Mouse (Mus musculus): Measurements from ENCODE around the gene Actn2. TPM values are rescaled to one million over a fixed set of nuclear protein-coding genes. Genes with fewer than 3 reads are reported as not detected.

Actn2 gene
- polyA plus RNA-seq, 1 experiment = 1.5 TPM

- Histone ChIP-seq H3K27ac (ENCODE audit: control insufficient read depth, insufficient read depth, low read depth, low read length, poor library complexity) (no peak overlapping the region), H3K4me1 (ENCODE audit: control insufficient read depth, insufficient read depth, low read length) (no peaks in the 10 kb centered on the region), H3K4me3 (replicated peaks; ENCODE audit: control insufficient read depth, low read depth, low read length) (no peak overlapping the region)
- 84% methylated on average over 7 of the region's 7 CpGs for WGBS
- TF ChIP-seq POLR2A (IDR thresholded peaks at IDR 0.05; ENCODE audit: borderline replicate concordance, control insufficient read depth, low read depth, low read length) (no peak), CTCF (IDR thresholded peaks at IDR 0.05; ENCODE audit: control insufficient read depth, insufficient read depth, low read length) (no peak)
Observed at GRCm38 (mm10) chr13:12293810-12294209, 46.8 kb downstream of the Actn2 start.

GRCm38 (mm10) chr13:12290700-12291099, 49.9 kb downstream of the Actn2 start:
- 71% methylated on average over 7 of the region's 7 CpGs for WGBS
- TF ChIP-seq CTCF (IDR thresholded peaks at IDR 0.05; ENCODE audit: control insufficient read depth, insufficient read depth, low read length) = no peak
- TF ChIP-seq POLR2A (IDR thresholded peaks at IDR 0.05; ENCODE audit: borderline replicate concordance, control insufficient read depth, low read depth, low read length) = no peak
- H3K4me1 ChIP-seq (ENCODE audit: control insufficient read depth, insufficient read depth, low read length) = no peaks in the 10 kb centered on the region
- H3K4me3 ChIP-seq (replicated peaks; ENCODE audit: control insufficient read depth, low read depth, low read length) = no peak overlapping the region
- no peak overlapping the region for H3K27ac ChIP-seq (ENCODE audit: control insufficient read depth, insufficient read depth, low read depth, low read length, poor library complexity)

- TF ChIP-seq POLR2A (IDR thresholded peaks at IDR 0.05; ENCODE audit: borderline replicate concordance, control insufficient read depth, low read depth, low read length) (no peak), CTCF (IDR thresholded peaks at IDR 0.05; ENCODE audit: control insufficient read depth, insufficient read depth, low read length) (no peak)
- no peak overlapping the region for H3K4me3 ChIP-seq (replicated peaks; ENCODE audit: control insufficient read depth, low read depth, low read length)
- no peaks in the 10 kb centered on the region for H3K4me1 ChIP-seq (ENCODE audit: control insufficient read depth, insufficient read depth, low read length)
- WGBS = 87% methylated on average over 11 of the region's 11 CpGs
- no peak overlapping the region for H3K27ac ChIP-seq (ENCODE audit: control insufficient read depth, insufficient read depth, low read depth, low read length, poor library complexity)
Observed at GRCm38 (mm10) chr13:12284528-12284927, 56.0 kb downstream of the Actn2 start.

- H3K4me1 ChIP-seq (ENCODE audit: control insufficient read depth, insufficient read depth, low read length) = no peaks in the 10 kb centered on the region
- WGBS = 76% methylated on average over 3 of the region's 3 CpGs
- no peak for TF ChIP-seq CTCF (IDR thresholded peaks at IDR 0.05; ENCODE audit: control insufficient read depth, insufficient read depth, low read length)
- no peak for TF ChIP-seq POLR2A (IDR thresholded peaks at IDR 0.05; ENCODE audit: borderline replicate concordance, control insufficient read depth, low read depth, low read length)
Observed at GRCm38 (mm10) chr13:12283826-12284225, 56.7 kb downstream of the Actn2 start.

GRCm38 (mm10) chr13:12274721-12275120, 65.8 kb downstream of the Actn2 start:
- no peak for TF ChIP-seq POLR2A (IDR thresholded peaks at IDR 0.05; ENCODE audit: borderline replicate concordance, control insufficient read depth, low read depth, low read length)
- TF ChIP-seq CTCF (IDR thresholded peaks at IDR 0.05; ENCODE audit: control insufficient read depth, insufficient read depth, low read length) = no peak
- no peak overlapping the region for H3K27ac ChIP-seq (ENCODE audit: control insufficient read depth, insufficient read depth, low read depth, low read length, poor library complexity)
- WGBS = 80% methylated on average over 6 of the region's 6 CpGs
- no peaks in the 10 kb centered on the region for H3K4me1 ChIP-seq (ENCODE audit: control insufficient read depth, insufficient read depth, low read length)
- H3K4me3 ChIP-seq (replicated peaks; ENCODE audit: control insufficient read depth, low read depth, low read length) = no peak overlapping the region

More at GRCm38 (mm10) chr13:12283826-12284225, 56.7 kb downstream of the Actn2 start:
- Histone ChIP-seq H3K4me3 (replicated peaks; ENCODE audit: control insufficient read depth, low read depth, low read length) (no peak overlapping the region), H3K27ac (ENCODE audit: control insufficient read depth, insufficient read depth, low read depth, low read length, poor library complexity) (no peak overlapping the region)

- TF ChIP-seq POLR2A (IDR thresholded peaks at IDR 0.05; ENCODE audit: borderline replicate concordance, control insufficient read depth, low read depth, low read length) (no peak), CTCF (IDR thresholded peaks at IDR 0.05; ENCODE audit: control insufficient read depth, insufficient read depth, low read length) (no peak)
- no peaks in the 10 kb centered on the region for H3K4me1 ChIP-seq (ENCODE audit: control insufficient read depth, insufficient read depth, low read length)
- WGBS = 78% methylated on average over 4 of the region's 4 CpGs
- H3K27ac ChIP-seq (ENCODE audit: control insufficient read depth, insufficient read depth, low read depth, low read length, poor library complexity) = no peak overlapping the region
- H3K4me3 ChIP-seq (replicated peaks; ENCODE audit: control insufficient read depth, low read depth, low read length) = no peak overlapping the region
Observed at GRCm38 (mm10) chr13:12274220-12274619, 66.3 kb downstream of the Actn2 start.

GRCm38 (mm10) chr13:12272953-12273352, 67.6 kb downstream of the Actn2 start:
- no peak overlapping the region for H3K27ac ChIP-seq (ENCODE audit: control insufficient read depth, insufficient read depth, low read depth, low read length, poor library complexity)
- no peak overlapping the region for H3K4me3 ChIP-seq (replicated peaks; ENCODE audit: control insufficient read depth, low read depth, low read length)
- H3K4me1 ChIP-seq (ENCODE audit: control insufficient read depth, insufficient read depth, low read length) = no peaks in the 10 kb centered on the region
- WGBS = 32% methylated on average over 3 of the region's 3 CpGs
- TF ChIP-seq CTCF (IDR thresholded peaks at IDR 0.05; ENCODE audit: control insufficient read depth, insufficient read depth, low read length) (no peak; the same call in 1 of the 2 replicates), POLR2A (IDR thresholded peaks at IDR 0.05; ENCODE audit: borderline replicate concordance, control insufficient read depth, low read depth, low read length) (no peak)

GRCm38 (mm10) chr13:12267971-12268370, 72.6 kb downstream of the Actn2 start:
- Histone ChIP-seq H3K27ac (ENCODE audit: control insufficient read depth, insufficient read depth, low read depth, low read length, poor library complexity) (no peak overlapping the region), H3K4me1 (ENCODE audit: control insufficient read depth, insufficient read depth, low read length) (no peaks in the 10 kb centered on the region), H3K4me3 (replicated peaks; ENCODE audit: control insufficient read depth, low read depth, low read length) (no peak overlapping the region)
- 80% methylated on average over 3 of the region's 3 CpGs for WGBS
- TF ChIP-seq CTCF (IDR thresholded peaks at IDR 0.05; ENCODE audit: control insufficient read depth, insufficient read depth, low read length) (no peak), POLR2A (IDR thresholded peaks at IDR 0.05; ENCODE audit: borderline replicate concordance, control insufficient read depth, low read depth, low read length) (no peak)

- no peaks in the 10 kb centered on the region for H3K4me1 ChIP-seq (ENCODE audit: control insufficient read depth, insufficient read depth, low read length)
- TF ChIP-seq CTCF (IDR thresholded peaks at IDR 0.05; ENCODE audit: control insufficient read depth, insufficient read depth, low read length) (0 out of 2 replicates have a peak, but pooled peaks have one; percentile 24), POLR2A (IDR thresholded peaks at IDR 0.05; ENCODE audit: borderline replicate concordance, control insufficient read depth, low read depth, low read length) (no peak)
- 68% methylated on average over 3 of the region's 3 CpGs for WGBS
- H3K4me3 ChIP-seq (replicated peaks; ENCODE audit: control insufficient read depth, low read depth, low read length) = no peak overlapping the region
- H3K27ac ChIP-seq (ENCODE audit: control insufficient read depth, insufficient read depth, low read depth, low read length, poor library complexity) = no peak overlapping the region
Observed at GRCm38 (mm10) chr13:12267097-12267496, 73.5 kb downstream of the Actn2 start.

All from bone marrow, adult 2 months (tissue).